7 mouse cellular contexts compared by ENCODE assay signal in genomic region chr11:30267036-30267891, GRCm38 (mm10). TPM values are rescaled to one million over a fixed set of nuclear protein-coding genes. Genes with fewer than 3 reads are reported as not detected.
DNase-seq lines count a peak whose midpoint lies in the region; ATAC-seq and TF ChIP-seq lines count a peak whose summit lies in the region.

No protein-coding gene starts in this region.

- no peaks in the 10 kb centered on the region for H3K36me3 ChIP-seq in intestine, embryonic 16.5 days (ENCODE audit: control insufficient read depth, insufficient read depth, low read length)
- H3K36me3 ChIP-seq in spleen, adult 2 months (ENCODE audit: control insufficient read depth, insufficient read depth, low read length) = no peaks in the 10 kb centered on the region

- ATAC-seq in intestine, embryonic 16.5 days = peak; percentile 75
- ATAC-seq in megakaryocyte-erythroid progenitor cell, adult 5-6 weeks (replicated peaks; ENCODE audit: low FRiP score, low TSS enrichment, poor library complexity, severe bottlenecking) = peak; percentile 64

- no peaks in the 10 kb centered on the region; the same call in 1 of the 2 replicates for H3K4me1 ChIP-seq in cortical plate, adult 2 months (ENCODE audit: control insufficient read depth, insufficient read depth, low read length)
- H3K4me1 ChIP-seq in intestine, embryonic 16.5 days (ENCODE audit: control insufficient read depth, insufficient read depth, low read length) = peaks cover 9% of the 10 kb centered on the region
- H3K4me1 ChIP-seq in spleen, adult 2 months (ENCODE audit: control insufficient read depth, insufficient read depth, insufficient read length) = peaks cover 9% of the 10 kb centered on the region; the same call in 1 of the 2 replicates

- no peak for TF ChIP-seq CTCF in cortical plate, adult 2 months (IDR thresholded peaks at IDR 0.05; ENCODE audit: extremely low read depth, insufficient read depth, low read length)
- TF ChIP-seq CTCF in spleen, adult 2 months (IDR thresholded peaks at IDR 0.05; ENCODE audit: extremely low read depth, insufficient read depth, insufficient read length, insufficient replicate concordance) = no peak

- H3K27ac ChIP-seq in cortical plate, adult 2 months (ENCODE audit: insufficient read depth, low read length) = peak overlapping the region; percentile 99
- H3K27ac ChIP-seq in intestine, embryonic 16.5 days (ENCODE audit: low read length) = peak overlapping the region; percentile 91
- peak overlapping the region; percentile 49 for H3K27ac ChIP-seq in spleen, adult 2 months (ENCODE audit: insufficient read depth, low read length)

- intact Hi-C loops in left cerebral cortex, postnatal 36 days (cut with DNase I) = loop anchor here (5.0 kb wide), 3 partner anchors 120 to 380 kb away; partner anchors contain the start of genes 4930505A04Rik and Acyp2

- no peaks in the 10 kb centered on the region for H3K9me3 ChIP-seq in intestine, embryonic 16.5 days (ENCODE audit: control insufficient read depth, low read length)

- H3K4me2 ChIP-seq in intestine, embryonic 16.5 days (ENCODE audit: low read depth, low read length) = peak overlapping the region; percentile 83

- peak overlapping the region; percentile 98 for H3K4me3 ChIP-seq in cortical plate, adult 2 months (ENCODE audit: insufficient read depth, low read length)
- H3K4me3 ChIP-seq in intestine, embryonic 16.5 days (ENCODE audit: low read length) = peak overlapping the region; percentile 91
- peak overlapping the region; percentile 64 for H3K4me3 ChIP-seq in spleen, adult 2 months (ENCODE audit: extremely low read depth, insufficient read depth, insufficient read length)

- H3K9ac ChIP-seq in intestine, embryonic 16.5 days (ENCODE audit: low read depth, low read length) = peak overlapping the region; percentile 89

- WGBS in intestine, embryonic 16.5 days = under 1% methylated on average over 69 of the region's 69 CpGs
- WGBS in spleen, adult 2 months = 2% methylated on average over 59 of the region's 69 CpGs

- peak; percentile 52 to 66 for DNase-seq in adrenal gland, adult 18-20 months (ENCODE audit: low spot score in 2 of 2)
- DNase-seq in gastrocnemius, postnatal 25 days = peak; percentile 46
- DNase-seq in left cerebral cortex, postnatal 36 days (ENCODE audit: low spot score in 2 of 2) = peak; percentile 72 to 78
- peak in 1 of 2 experiments; percentile 10 for DNase-seq in spleen, adult 2 months (ENCODE audit: low read depth in 1 of 2, low spot score in 2 of 2)

- TF ChIP-seq POLR2A in cortical plate, adult 2 months (IDR thresholded peaks at IDR 0.05; ENCODE audit: extremely low read depth, insufficient read depth, low read length) = peak; percentile 21; the same call in 1 of the 2 replicates
- no peak for TF ChIP-seq POLR2A in spleen, adult 2 months (IDR thresholded peaks at IDR 0.05; ENCODE audit: low read depth, low read length)

- H3K27me3 ChIP-seq in intestine, embryonic 16.5 days (replicated peaks; ENCODE audit: control insufficient read depth, insufficient read depth, low read length) = peaks cover 5% of the 10 kb centered on the region; the same call in 1 of the 2 replicates
- H3K27me3 ChIP-seq in spleen, adult 2 months (ENCODE audit: control insufficient read depth, insufficient read depth, low read length) = peaks cover 20% of the 10 kb centered on the region

RNA-seq across cellular contexts. Expression of gene Sptbn1, which starts 0.7 kb away (rescaled TPM):
- 100 to 1,000 TPM; 265 to 300 TPM for total RNA-seq in adrenal gland, adult 18-20 months (2021)
- polyA plus RNA-seq in cortical plate, adult 2 months (2012; rRNA removed) = 313 and 317 TPM in 2 replicates
- total RNA-seq in gastrocnemius, postnatal 25 days (2021) = 100 to 1,000 TPM; 126 to 130 TPM
- 98.1 and 110 TPM in 2 replicates for polyA plus RNA-seq in intestine, embryonic 16.5 days (2015; fragmentation: Nextera tagmentation; extraction: Ambion mirVana)
- 100 to 1,000 TPM; 587 to 631 TPM for total RNA-seq in left cerebral cortex, postnatal 36 days (2021)
- 12.0 and 12.6 TPM in 2 replicates for total RNA-seq in megakaryocyte-erythroid progenitor cell, adult 5-6 weeks (2014; fragmentation: Nextera tagmentation)
- total RNA-seq in megakaryocyte-erythroid progenitor cell, adult 5-6 weeks (2017) = 12.8 and 23.8 TPM in 2 replicates
- polyA plus RNA-seq in spleen, adult 2 months (2012; rRNA removed) = 26.8 and 28.0 TPM in 2 replicates

Comparison
In these comparisons a context has a peak if more than half of its experiments do, and no peak if none do; other contexts are left out.
1. H3K27ac ChIP-seq: peak in every context shown above with its lines; median percentile 99 in cortical plate, adult 2 months; 91 in intestine, embryonic 16.5 days; 49 in spleen, adult 2 months.
2. RNA of gene Sptbn1, which starts 0.7 kb away (total RNA-seq): 587 to 631 TPM in left cerebral cortex, postnatal 36 days, 265 to 300 TPM in adrenal gland, adult 18-20 months and 126 to 130 TPM in gastrocnemius, postnatal 25 days; 12.0 to 23.8 TPM in megakaryocyte-erythroid progenitor cell, adult 5-6 weeks; every median in the first group is over 4 times any median in the second.
3. Peak in every context shown above with its lines, with median percentiles within 50 percentile points of each other: H3K4me3 ChIP-seq.